Mouse (Mus musculus) ovary, postnatal 10 days (tissue): ENCODE results near the gene Clint1.

Source experiments
- DNase-seq: peaks from one replicate; pipeline ENCODE4 v3.0.0; 2022; ENCODE audit warnings: low spot score

Clint1 gene

DNA sequence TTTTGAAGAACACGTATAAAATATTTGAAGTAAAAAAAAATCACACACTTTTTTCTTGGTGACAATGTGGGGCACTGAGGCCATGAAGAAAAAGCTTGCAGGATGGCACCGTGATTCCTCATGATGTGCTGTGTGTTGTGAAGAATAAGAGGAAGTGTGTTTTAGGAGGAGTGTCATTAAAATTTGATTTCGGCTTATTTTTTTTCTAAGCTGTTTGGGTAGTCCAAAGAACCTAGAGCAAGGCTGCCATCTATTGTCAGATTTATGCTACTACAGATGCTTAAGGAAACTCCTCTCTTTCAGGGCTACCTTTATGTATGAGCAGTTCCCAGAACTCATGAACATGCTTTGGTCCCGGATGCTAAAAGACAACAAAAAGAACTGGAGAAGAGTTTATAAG is 32.2 kb downstream of the Clint1 start:
- DNase-seq: no peak

DNA sequence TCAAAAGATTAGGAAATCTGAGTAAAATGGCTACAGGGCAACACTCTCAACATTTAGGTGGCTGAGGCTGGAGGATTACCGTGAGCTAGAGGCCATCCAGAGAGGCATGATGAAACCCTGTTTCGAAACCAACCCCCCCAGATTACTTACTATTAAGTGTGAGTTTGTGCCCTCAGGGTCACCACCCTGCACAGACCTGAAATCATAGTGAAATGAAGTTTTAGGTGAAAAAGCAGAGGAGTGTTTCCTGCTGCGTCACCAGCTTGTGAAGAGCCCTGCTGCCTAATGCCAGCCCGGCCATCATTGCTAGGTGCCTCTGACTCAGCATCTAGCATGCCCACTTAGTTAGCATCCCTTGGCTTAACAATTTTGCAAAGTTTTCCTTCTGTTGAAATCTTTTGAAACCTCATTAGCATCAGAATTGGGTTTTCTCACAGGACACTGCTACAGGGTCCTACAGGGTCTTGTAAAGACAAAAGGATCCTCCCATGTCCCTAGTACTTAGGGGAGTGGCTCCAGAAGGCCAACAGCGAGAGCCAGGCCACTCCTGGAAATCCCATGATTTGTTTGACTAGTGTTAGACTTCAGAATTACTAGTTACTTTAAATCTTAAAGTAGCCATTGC is 33.9 kb downstream of the Clint1 start:
- DNase-seq: no peak

DNA sequence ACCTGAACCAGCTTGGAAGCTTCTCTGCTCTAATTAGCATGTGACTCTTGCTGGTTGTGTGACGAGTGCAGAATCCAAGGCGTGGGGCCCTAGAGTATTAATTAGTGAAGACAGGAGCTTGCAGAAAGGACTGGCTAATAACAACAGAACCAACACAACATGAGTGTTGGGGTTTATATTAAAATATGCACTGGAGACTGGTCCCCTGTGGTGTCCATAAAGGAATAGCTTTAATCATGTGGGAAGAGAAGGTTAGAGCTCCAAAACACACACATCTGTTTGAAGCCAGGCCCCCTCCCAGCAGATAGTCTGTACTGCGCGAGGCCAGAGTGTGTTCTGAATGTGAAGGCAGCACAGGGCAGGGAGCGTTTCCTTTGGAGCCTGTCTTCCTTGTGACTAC is 34.7 kb downstream of the Clint1 start:
- no peak for DNase-seq

DNA sequence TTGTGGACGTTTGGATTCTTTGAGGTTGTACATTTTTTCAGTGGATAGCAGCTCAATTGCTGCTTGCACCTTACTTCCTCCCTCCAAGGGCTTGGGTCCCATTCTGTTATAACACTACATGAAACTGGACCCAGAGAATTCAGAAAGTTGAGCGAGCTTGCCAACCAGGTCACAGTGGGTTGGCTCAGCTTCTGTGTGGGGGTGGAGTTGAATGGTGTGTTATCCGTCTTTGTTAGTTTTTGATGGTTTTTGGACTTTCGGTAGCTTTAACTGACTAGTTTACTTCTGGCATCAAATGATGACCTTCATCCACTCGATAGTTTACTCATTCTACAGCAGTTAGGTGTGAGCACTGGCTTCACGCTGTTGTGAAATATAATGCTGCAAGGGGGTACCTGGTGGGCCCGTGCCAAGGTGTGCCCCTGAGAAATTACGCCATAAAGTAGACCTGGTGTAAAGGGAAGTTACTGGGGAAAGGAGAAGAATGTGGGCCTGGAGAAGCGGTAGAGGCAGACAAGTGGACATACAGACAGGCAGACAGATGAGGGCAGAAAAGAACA is 36.7 kb downstream of the Clint1 start:
- no peak for DNase-seq

DNA sequence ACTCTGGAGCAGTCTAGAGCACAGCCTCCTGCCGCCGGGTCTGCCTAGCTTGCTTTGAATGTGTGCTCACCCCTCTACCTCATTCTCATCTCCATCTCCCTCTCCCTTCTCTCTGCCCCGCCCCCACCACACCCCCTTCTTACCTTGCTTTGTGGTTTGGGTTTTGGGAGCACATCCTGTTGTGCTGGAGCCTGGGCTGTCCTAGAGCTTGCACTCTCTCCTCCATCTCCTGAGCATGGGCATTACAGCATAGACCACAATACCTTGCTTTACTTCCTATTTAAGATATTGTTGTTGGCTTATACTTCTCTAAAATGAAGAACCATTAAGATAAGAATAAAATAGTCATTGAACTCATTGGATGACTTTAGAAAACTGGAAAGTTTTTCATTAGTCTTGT is 38.1 kb downstream of the Clint1 start:
- DNase-seq: no peak

DNA sequence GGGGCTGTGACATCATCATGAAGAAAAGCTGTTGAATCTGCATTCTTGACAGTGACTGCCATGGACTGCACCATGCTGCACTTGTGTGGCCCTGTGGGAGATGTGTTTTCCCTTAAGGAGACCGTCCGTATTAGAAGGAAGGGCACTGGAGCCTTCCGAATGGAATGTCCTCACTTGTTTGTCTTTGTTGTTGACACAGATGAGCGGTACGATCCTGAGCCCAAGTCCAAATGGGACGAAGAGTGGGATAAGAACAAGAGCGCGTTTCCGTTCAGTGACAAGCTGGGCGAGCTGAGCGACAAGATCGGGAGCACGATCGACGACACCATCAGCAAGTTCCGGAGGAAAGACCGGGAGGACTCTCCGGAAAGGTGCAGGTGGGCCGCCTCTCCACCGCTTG is 38.6 kb downstream of the Clint1 start:
- no peak for DNase-seq

DNA sequence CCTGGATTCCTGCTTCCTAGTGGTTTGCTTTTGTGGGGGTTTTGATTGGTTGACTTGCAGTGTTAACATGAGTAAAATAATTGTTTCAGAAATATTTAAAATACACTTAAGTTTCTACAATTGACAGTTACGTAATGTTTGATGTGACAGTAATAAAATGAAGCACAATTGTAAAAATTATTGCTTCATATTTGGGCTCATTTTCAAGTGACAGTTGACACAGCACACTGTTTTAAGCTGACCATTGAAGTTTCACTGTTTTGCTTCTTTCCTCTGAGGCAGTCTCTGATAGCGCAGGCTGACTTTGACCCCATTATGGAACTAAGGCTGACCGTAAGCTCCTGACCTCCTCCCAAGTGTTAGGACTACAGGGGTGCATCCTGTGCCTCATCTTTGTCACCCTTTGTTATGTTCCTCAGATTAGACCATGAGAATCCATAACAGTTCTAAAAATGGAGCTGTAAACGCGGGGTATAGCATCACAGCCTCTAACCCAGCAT is 41.1 kb downstream of the Clint1 start:
- no peak for DNase-seq

DNA sequence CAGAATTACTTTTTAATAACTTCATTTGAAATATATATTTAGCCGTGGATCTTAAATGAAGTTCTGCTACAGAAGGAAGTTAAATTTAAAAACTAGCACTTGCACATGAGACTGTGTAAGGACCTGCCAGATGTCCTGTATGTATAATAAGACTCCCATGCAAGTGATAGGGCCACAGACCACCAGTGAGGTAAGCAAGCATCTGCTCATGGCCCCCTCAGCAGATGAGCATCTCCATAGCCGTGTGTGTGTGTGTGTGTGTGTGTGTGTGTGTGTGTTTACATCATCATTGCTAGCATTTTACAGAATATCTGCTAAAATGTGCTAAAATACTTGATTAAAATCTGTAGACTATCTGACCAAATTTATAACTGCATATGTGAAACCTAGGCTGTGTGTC is 45.5 kb downstream of the Clint1 start:
- DNase-seq: no peak

DNA sequence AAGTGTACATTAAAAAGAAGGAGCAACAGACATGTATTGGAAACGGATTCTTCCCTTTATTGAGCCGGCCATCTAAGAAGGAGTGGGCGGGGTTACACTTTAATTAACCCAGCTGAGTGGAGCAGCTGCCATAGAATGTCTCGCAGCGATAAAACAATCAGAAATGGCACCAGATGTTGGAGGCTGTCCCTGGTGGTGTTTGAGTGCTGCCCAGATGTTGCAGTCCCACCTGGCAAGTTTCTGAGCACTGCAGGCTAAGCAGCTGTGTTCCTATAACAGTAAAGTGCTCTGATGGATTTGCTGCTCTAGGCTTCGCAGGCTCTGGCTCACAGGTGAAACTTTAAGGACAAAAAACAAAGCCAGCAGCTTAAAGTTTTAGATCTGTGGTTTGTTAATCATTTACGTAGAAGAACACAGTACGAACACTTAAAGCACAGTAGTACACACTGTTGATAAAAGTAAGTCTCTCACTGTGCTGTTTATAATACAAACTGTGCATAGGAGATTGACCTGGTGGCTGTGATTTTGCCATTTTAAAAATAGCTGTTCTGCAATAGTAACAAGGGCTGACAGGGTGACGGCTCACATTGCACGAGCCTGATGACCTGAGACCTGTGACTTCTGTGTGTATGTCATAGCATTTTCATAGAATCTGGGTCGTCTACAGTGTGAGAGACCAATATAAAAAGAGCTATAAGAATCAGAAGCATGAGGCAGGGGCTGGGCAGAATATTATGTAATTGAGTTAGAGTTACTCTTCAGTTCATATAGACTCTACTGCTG is 48.6 kb downstream of the Clint1 start:
- DNase-seq: no peak

DNA sequence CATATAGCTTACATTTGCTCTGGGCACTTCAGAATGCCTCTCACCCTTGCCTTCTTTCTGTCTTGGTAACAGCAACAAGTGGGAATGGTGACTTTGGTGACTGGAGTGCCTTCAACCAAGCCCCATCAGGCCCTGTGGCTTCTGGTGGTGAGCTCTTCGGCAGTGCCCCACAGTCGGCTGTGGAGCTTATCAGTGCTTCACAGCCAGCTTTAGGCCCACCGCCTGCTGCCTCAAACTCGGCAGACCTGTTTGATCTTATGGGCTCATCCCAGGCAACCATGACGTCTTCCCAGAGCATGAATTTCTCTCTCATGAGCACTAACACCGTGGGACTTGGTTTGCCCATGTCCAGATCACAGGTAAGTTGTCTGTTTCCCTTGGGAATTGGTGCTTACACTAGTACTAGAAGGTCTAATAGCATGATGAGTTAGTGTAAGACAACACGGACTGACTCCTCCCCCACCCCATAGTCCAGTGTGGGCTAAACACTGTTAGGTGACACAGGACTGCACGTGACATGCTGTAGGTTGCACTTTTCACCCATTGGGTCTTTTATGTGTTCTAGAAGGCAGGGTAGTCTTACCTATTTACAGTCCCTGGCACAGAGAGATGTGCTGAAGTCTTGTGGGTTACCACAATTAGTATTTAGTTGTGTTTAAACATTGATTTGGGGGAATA is 54.4 kb downstream of the Clint1 start:
- no peak for DNase-seq

DNA sequence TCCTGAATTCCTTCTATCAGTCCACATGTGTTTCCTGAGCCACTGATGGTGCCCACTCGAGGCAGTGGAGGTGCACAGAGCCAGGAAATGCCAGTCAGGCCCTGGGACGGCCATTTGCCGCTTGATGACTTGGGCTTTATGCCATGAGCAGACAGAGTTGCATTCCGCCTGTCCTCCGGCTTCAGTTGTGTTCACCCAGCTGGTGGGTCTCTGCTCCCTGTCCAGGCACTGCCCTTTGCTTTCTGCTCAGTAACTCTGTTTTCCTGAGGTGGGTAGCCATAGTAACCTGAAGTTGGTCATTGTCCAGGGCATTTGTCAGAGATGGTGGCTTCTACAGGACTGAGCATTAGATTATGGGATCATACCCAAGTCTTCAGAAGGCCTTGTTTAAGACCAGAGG is 55.5 kb downstream of the Clint1 start:
- no peak for DNase-seq

DNA sequence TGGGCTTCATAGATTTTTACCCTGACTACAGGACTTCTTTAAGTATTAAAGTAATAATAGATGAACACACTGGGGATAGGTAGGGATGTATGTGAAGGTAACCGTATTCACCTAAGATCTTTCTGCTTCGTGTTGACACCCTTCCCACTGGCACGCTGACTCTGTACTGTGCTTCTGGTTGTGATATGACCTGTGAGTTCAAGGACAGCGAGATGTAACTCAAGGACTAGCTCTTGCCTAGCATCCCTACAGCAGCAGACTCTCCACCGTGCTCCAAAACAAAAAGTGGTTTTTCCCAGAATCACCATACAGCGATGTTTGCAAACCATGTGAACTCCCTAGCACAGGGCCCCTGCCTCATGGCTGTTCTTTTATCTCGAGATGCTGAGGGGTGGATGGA is 56.2 kb downstream of the Clint1 start:
- DNase-seq: no peak

DNA sequence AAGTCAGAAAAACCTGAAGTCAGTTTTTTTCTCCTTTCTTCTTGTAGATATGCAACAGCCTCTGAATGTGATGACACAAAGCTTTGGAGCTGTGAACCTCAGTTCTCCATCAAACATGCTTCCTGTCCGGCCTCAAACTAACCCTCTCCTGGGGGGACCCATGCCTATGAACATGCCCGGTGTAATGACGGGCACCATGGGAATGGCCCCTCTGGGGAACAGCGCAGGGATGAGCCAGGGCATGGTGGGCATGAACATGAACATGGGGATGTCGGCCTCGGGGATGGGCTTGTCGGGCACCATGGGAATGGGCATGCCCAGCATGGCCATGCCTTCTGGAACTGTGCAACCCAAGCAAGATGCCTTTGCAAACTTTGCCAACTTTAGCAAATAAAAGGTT is 57.0 kb downstream of the Clint1 start:
- DNase-seq: no peak

DNA sequence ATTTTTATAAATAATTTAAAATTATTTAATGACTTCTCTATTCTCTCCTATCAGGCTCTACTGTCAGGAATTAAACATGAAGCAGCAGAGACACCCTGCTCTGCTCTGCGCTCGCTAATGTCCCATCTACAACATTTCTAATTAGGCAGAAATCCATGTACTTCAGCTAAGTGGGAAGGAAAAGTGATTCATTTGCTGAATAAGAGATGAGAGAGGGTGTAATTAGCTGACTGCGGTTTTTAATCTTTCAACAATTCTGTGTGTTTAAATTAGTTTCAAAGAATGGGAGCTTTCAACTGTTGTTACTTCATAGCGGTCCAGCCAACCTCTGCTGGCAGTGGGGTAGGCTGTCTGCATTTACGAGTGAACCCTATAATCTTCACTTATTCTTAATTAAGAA is 58.9 kb downstream of the Clint1 start:
- no peak for DNase-seq

DNA sequence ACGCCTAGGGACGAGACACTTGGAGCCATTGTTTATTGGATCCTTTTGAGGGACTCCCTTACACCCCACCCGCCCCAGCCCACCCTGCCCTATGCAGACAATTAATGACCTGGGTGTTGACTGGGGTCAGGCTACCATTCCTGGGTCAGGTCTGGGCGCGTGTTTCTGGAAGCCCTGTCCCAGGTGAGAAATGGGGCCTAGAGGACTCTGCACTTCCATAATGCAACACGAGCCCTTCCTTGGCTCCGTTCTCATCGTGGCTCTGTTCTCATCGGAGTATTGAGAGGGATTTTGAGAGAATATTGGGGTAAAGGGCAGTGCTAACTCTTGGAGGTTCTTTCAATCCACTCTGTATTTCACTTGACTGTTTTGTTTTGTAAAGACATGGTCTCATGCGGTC is 64.3 kb downstream of the Clint1 start:
- no peak for DNase-seq

DNA sequence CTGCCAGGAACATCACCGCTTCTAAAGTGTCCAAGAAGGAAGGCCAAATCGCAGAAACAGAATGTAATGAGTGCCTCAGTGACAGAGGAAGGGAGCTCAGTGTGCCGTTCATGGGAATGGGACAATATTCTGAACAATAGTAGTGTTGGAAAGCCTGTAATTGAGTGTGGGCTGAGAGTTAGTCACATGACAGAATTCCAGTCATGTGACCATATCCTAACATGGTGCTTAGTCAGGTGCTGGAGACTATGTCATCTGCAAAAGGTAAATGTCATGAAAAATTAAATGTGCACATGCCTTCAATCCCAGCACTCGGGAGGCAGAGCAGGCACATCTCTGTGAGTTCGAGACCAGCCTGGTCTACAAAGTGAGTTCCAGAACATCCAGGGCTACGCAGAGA is 66.2 kb downstream of the Clint1 start:
- no peak for DNase-seq

DNA sequence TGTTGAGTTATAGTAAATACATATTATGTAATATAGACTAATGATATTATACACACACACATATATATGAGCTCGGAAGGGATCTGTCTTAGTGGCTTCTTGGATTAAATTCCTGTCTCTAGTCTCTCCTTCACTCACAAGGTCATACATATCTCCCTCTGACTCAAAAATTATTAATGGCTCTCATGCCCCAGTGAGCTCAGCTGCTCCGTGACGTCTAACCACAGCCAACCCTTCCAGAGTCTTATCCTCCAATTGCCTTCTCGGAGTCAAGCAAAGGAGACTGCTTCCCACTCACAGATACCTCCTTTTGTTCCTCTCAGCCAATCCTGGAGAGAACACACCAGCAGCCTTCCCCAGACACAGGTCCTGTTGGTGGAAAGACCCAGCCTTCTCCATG is 67.0 kb downstream of the Clint1 start:
- DNase-seq: no peak

DNA sequence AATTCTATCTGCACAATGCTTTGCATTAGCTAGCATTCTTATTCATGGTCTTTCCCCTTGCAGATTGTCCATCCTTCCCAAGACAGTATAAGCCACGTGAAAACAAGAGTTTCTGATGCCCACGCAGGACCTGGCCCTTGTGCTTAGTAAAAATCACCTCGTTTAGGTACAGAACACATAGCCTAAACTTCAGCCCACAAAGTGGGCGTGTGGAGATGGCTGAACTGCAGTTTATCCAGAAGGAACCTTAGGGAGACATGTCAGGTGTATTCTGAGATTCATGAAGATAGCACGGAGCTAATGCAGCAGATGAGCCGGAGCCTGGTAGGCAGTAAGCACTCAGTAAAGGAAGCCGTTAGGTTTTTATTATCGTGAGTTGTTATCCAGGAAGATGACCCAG is 69.2 kb downstream of the Clint1 start:
- no peak for DNase-seq

DNA sequence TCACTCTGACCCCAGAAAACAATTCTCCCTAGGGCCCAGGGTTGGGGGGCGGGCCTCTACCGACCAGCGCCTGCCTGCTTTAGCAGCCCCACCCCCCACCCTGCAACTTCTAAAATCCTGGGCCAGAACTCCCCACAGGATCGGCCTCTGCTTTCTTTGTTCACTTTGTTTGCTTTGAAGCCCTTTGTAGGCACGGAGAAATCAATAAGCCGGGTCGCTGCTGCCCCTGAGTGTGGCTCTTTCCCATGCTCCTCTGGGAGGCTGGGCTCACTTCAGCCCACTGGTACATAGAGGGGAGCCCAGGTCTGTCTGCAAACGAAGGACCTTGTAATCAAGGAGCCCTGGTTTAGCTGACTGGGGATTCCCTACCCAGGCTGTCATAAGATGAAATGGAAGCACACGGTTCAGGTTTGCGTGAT is 69.6 kb downstream of the Clint1 start:
- DNase-seq: no peak

DNA sequence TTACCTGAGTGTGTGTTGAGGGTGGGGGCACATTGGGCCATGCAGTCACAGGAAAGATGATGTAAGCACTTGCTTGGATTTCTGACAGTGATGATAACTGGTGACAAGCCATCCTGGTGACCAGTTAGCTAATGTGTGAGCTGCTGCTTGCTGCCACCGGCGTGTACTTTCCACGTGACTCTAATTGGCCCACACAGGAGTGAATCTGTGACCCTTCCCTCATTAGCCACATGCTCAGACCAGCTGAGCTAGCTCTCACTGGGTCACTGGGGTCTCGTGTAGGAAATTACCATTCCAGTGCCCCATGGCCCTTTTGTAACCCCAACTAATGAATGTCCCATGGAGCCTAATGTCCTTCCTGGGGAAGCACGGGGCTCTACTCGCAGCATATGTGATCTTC is 73.6 kb downstream of the Clint1 start:
- DNase-seq: no peak

DNA sequence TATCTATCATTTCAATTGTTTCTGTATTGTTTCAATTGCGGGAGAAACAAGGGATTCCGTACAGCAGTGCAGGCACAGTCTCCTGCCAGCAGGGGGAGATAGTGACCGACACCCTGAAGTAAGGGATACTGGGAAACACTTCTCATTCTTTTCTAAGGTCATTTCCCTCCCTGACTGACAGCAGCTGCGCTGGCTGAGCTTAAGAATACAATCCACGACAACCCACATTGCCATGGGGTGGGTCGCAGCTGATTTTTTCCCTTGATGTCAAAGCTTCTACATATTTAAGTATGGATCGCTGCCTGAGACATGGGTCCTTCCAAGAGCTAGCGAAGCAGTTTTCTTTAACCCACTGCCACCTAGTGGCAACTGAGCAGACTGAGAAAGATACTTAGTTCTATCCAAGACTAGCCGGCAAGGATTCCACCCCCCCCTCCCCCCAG is 74.8 kb downstream of the Clint1 start:
- DNase-seq: peak; percentile 41

DNA sequence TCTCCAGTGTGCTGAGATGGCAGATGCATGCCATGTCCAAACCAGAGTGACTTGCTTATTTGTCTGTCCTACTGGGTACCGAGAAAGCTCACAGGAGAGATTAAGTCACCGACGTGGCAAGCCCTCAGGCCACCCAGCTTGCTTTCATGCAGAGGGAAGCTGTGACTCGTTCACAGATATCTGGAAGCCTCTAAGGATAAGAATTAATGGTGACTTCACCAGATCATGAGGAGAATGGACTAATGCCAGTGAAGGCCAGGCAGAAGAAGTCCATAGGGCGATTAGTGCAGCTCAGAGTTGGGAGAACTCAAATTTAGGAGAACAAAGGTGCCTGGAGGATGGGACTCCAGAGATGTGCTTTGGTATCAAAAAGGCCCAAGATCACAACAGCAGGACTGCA is 75.6 kb downstream of the Clint1 start:
- no peak for DNase-seq

DNA sequence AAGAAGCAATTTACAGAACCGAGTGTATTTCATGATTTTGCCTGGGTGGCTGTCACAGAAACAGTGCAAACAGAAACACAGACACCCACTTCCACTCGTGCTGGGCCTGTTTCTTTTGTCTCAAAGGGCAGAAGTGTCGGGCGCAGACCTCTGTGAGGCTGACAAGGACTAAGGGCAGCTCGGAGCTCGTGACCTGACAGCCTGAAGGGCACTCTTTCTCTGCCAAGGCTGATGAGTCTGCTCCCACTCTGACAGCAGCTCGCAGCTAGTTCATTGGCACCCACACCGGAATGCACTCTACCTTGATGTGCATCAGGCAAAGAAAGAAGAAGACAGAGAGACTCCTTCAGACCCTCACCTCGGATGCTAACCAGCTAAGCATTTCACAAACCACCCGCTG is 77.7 kb downstream of the Clint1 start:
- no peak for DNase-seq
